Mouse (Mus musculus) kidney, adult 18-20 months (tissue): ENCODE results near the gene 4933425L06Rik.

Experiments
- DNase-seq: peaks from one replicate; pipeline ENCODE4 v3.0.0; 2021

Gene 4933425L06Rik

DNA sequence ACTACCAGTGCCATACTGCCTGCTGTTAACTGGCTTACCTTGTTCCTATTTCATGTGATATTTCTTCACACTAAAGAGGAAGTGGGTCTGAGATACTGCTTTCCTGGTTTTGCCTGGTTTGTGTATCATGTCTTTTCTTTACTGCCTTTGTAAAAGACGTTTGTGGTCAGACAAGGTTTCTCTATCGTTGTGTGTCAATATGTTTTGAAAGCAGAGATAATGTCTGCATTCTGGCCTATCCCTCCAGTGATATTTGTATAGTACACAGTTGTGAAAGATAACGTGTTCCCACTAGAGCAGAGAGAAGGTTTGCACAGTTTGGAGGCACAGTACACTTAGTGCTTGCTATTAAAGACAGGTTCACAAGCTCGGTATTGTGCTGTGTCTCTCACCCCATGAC lies 58.0 kb downstream of the 4933425L06Rik start:
- DNase-seq = no peak

DNA sequence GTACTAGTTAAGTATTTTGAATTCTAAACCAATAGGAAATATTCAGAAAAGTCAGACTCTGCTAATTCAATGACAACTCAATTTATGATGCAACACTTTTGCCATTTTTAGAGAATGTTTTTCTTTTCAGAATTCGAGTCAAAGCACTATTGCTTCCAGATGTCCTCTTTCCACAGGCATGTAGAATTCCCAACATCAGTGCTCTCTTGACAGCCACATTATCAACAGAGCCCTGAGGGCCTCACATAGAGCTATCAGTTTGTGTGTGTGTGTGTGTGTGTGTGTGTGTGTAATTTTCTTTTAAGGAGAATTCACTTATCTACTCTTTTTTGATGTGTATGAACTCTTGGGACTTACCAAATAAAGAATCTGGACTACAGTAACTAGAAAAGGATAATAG lies 64.9 kb downstream of the 4933425L06Rik start:
- no peak for DNase-seq

DNA sequence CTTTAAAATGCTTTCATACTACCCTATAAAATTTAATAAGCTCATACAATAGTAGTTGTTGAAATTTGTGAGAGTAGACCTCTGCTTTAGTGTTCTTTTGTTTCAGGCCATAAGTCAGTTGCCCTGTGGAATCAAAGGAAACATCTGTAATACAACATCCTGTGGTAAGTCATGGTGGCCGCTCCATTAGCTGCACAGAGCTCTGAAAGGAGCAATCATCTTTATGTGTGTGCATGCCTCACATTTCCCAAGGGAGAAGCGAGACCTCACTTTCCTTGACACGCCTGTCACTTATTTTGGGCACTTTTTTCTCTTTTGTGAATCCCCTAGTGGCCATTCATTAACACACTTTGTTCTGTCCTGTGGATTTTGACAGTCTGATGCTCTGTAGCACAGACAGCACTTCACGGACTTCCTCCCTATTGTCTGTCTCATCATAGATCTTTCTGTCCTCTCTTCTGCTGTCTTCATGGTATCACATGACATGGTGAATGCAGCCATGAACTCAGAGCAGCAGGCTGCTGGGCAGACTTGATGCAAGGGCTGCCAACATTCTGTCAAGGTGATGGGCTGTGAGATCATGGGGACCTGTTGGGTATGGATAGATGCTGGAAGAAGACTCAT lies 66.0 kb downstream of the 4933425L06Rik start:
- DNase-seq = no peak

DNA sequence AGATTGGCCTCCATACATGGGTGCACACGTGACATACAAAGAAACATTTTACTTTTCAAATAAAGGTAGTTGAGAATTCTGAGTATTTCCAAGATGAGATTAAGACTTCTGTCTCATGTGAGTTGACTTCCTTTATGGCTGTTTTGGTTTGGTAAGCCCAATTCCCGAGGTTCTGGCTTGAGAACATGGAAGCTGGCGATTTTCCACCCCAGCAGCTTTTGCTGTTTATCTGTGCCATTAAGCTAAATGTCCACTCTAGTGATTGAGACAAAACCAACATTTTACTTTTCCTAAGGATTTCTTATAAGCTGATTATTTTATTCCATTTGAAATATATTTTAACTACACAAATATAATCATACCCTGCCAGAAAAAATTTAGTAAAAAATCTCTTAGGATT lies 68.1 kb downstream of the 4933425L06Rik start:
- no peak for DNase-seq

DNA sequence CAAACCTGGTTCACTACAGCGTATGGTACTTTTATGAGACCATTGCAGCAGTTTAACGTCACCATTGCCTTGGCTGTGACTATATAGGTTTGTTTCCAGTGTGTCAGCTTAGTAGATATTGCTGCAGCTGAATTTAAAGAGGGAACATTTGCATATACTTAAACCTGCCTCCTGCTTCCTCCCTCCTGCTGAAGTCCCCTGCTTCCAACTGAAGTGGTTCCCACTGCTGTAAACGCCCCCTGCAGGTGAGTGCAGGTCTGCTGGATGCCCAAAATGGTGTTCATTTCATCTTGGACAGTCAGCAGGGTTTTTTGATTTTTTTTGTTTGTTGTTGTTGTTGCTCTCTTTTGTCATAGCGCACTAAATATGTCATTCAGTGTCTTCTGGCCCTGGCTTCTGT lies 72.0 kb downstream of the 4933425L06Rik start:
- no peak for DNase-seq

DNA sequence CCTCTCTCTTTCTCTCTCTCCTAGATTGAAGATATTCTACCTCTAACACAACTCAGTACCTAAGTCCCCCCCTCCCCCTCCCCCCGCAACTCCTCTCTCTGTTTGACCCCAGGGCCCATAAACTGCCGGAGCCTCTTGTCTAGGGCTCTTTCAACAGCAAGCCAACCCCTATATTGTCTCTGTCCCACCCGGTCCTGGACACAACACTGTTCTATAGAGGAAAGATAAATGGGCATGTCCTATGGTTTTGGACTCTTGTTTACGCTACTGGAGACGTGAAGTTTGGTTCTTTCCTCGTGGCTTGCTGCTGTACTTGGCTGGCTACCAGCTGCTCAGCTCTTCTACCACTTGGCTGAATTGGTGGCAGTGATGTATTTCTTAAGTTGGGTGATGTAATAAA lies 83.5 kb downstream of the 4933425L06Rik start:
- no peak for DNase-seq
